Mouse (Mus musculus): ENCODE measurements at regions not wholly inside any gene's neighbourhood (a gene's known extent, or its start where the extent isn't known, plus 50 kb on each side); places are given as distances from the start of the nearest gene placed in this dataset.
"Not testable (repeated sequence)": the region's sequence is repeated elsewhere in the genome, so short reads cannot be mapped to it uniquely, and the experiment has no call there.

DNA sequence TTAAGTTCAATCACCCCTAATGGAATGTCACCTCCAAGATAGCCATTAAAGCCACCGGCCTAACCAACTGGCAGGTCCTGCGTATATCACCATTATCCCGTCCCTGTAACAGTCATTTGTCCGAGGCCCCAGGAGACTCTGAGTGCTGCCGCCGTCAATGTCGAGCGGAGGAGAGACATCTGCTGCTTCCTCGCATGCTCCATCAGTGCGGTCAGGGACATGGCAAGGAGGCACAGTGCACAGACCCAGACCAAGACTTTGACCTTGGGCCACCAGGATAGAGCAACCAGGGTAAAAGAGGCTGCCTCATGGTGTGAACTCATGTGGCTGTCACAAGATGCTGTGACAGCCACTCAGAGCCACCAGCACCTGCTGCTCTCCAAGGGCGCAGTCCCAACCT, 172.9 kb downstream of the Tomm20 start:
- DNase-seq, result no peak

DNA sequence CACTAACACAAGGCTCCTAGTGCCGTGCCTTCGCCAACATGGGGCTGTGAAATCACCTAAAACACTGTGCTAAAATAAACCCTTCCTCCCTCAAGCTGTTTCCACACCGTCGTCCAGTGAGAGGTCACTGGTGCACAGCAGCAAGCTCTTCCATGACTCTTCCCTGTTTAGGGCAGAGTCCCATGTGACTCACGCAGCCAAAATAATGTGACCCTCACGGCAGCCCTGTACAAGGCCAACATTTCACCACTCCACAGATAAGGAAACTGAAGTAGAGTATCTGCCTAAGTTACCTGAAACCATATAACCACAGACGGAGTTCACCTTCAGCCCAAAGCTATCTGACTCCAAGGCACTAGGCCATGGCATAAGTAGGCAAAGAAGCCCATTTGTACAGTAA, 173.4 kb downstream of the Tomm20 start:
- no peak for DNase-seq

DNA sequence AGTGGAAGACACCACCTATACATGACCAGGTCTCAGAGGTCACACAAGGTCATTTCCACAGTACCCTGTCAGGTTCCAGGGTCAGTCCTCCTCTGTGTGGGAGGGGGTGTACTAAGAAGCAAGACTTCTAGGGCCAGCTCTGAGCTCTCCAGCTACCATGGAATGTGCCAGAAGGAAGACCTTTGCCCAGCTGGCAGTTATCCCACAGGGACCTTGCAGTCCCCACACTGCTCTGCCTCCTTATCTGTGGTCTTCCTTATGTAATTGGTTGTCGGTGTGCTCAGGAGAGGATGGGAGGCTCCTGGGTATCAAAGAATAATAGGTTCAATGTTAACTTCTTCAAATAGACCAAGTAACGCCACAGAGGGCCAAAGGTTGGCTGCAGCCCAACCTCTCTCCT, 175.3 kb downstream of the Tomm20 start:
- not testable (repeated sequence) for DNase-seq

DNA sequence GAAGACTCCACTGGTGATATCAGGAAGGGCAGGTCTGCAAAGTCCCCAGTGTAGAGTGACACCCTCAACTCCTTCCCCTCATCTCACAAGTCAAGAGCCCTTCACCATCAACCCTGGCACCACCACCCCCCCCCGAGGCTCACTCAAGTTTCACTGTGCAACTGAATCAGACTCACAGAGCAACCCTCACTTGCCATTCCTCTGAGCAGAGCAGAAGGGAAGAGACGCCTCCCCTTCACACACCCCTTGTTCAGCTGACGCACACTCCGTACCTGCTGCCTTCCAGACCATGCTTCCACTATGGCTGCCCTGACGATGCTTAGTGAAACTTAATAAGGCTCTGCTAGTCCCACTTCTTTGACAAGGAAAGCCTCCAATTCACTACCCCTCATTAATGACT, 174.4 kb upstream of the Irf2bp2 start:
- DNase-seq, result no peak

DNA sequence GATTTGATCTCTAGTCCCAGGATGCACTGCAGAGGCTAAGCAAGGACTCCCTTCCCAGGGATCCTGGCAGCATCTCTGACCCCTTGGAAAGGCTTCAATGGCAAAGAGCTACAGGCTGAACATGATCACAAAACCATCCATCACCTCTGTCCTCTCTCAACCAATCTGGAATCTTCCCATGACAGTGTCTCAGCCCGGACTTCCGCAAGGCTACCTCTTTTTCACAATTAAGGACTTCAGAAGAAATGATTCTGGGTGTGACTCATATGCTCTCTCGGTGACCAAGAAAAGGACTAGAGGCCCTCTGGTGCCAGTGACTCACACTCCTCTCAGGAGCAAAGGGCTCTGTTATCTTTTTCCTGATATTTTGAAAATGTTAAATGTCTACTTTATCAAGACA, 173.6 kb upstream of the Irf2bp2 start:
- DNase-seq, result no peak

DNA sequence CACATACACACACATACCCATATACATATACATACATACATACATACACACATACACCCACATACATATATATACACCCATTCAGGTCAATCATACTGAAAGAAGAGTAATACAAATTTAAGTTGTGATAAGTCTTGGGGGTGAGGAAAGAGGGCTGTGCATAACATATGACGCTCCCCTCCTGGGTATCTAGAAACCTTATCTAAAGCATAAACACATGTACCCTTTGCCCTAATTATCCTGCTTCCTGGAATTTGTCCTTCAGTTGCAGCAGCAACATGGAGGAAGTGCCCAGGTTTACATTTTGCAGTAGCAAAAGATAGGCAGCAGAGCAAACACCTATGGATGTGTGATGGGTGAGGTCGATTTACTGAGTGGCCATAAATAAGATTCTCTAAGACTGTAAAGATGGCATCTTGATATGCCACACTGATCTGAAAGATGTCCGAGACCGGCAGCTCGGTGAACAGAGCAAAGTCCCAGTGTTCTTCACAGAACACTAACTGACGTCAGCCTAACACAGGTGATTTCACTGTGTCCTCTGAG, 172.0 kb upstream of the Irf2bp2 start:
- no peak for DNase-seq

DNA sequence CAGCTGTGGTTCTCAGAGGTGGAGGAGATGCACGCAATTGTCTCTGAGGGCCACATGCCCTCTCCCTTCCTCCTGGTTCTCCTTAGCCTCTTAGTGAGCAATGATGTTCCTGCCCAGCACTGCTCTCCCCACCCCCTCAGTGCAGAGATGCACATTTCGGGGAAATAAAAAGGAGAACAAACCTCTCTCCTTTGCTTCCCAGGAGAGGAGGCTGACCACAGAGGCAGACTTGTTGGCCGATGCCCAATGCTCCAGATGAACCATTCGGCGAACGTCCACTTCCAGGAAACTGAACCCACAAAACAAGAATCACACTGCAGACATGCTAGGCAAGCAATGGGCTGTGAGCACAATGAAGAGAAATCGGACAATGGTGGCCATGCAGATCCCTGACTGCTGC, 169.8 kb upstream of the Irf2bp2 start:
- no peak for DNase-seq

DNA sequence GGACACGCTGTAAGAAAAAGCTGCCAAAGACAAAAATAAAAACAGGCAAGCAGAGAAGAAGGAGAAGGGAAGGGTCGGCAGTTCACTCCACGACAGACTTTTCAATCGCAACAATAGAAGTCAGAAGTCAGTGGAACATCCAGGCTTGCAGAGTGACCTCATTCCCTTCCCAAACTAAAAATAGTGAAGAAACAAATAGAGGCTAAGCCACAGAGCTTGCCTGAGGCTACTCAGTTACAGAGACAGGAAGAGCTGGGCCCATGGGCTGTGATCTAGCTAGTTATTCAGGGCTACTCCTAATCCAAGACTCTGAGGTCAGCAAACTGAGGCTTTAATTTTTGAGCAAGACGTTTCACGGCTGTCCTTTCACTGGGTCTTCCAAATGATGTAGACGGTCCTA, 165.9 kb upstream of the Irf2bp2 start:
- DNase-seq, result no peak

DNA sequence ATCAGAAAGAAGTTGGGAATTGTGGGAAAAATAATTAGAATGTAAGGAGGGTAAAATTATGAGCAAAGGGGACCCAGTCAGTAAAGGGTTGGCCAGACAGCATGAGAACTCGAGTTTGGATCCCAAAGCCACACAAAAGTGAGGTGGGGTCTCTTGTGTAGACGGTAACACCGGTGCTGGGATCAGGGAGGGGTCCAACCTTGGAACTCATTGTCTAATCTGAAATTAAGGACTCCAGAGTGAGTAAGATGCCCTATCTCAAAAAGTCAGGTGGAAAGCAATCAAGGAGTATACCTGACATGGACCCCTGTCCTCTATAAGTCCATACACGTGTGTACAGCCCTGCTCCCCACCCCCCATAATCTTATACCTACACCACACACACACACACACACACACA, 165.2 kb upstream of the Irf2bp2 start:
- DNase-seq, result no peak

DNA sequence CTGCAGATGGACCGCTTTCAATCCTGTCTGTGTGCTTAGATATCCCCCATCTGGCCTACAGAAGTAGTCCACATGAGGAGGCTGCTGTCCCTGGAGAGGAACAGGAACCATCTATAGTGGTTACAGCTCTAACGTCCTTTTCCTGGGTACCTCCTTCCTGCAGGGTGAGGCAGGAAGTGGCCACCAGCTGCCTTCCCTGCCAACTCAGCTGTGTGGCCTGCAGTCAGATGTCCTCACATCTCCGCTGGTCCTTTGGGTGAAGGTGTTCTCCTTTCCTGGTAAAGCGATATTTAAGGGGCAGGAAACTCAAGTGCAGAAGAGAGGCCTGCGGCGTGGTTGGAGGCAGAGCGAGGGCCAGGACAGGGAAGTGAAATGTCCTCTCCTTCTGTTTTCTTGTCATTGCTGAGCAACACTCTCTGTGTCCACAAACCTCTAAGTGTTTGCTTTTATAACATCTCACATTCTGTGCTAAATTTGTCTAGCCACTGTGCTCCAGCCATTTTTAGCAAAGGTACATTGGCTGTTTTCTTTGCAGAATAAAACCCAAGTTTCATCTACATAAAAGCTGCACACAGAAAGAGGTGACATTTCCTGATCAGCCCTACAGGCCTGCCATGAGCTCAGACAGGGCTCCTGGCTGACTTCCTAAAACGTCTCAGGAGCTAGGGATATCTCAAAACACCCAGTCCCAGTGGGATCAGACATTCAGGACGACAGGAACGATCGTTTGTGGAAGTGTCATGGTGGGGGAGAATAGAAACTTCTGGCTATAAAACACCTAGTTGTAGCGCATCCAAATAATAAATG, 164.4 kb upstream of the Irf2bp2 start:
- peak; percentile 68 for DNase-seq

DNA sequence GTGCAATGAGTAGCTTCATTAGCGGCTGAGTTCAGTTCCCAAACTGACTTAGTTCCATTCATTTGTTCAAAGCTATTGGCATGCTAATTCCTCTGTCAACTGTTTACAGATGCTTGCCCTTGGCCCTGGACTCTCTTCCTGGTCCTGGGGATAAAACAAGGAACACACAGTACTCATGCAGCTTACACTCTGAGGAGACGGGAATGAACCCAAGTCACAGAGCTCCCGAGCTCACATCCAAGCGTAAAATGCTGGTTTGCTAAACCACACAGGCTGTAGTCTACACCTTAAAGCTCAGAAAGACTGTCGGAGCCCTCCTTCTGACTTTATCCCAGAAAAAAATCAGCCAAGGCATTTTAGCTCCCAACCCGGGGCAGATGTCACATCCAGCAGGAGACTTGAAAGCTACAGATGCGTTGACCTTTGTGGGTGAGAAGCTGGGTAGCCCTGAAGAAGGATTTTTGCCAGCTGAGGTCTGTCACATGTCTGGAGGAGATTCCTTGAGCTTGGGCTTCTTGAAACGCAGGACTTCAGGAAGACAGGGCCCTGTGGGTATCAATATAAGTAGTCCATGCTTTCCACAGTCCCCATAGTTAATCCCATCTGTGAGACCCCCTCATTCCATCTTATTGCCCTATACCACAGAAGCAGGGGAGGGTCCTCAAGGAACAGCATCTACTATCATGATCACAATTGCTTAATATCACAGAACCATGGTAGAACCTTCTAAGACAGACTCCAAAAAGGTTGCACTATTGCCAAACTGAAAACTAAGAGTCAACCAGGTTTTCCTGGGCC, 162.7 kb upstream of the Irf2bp2 start:
- DNase-seq, result no peak

DNA sequence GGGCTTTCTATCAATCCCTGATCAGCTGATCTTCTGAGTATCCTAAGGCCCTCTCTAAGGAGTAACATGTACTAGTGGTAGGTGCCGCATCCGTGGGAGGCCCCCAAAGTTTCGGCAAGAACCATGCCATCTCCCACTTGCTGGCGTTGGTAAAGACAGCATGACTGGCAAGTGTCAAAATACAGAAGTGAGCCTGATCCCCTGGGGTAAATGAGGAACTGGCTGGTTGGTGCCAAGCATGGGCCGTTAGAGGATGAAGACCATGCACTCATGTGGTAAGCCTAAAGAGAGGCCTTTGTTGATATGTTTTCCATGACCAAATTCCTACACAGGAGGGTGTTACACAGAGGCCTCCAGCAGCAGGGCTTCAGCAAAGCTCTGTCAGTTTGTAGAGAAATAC, 161.9 kb upstream of the Irf2bp2 start:
- DNase-seq, result no peak

DNA sequence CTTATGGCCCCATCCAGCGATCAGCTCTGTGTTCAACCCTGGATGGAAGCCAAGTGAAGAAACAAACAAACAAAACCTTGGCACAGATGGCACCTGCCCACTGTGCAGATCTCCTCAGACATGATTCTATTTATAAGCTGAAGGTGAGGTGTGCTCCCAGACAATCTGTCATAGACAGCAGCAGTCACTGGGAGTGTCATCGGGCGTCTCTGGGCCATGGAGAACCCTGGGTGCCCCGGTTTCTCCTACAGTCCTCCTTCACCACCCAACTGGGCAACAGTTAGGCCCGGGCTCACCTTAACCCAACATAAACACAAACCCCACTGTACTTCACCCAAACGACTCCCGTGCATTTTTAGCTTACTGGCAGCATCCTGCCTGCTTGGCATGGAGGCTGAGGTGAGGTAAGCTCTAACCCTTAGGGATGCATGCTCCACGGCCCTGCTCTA, 160.6 kb upstream of the Irf2bp2 start:
- DNase-seq, result no peak

DNA sequence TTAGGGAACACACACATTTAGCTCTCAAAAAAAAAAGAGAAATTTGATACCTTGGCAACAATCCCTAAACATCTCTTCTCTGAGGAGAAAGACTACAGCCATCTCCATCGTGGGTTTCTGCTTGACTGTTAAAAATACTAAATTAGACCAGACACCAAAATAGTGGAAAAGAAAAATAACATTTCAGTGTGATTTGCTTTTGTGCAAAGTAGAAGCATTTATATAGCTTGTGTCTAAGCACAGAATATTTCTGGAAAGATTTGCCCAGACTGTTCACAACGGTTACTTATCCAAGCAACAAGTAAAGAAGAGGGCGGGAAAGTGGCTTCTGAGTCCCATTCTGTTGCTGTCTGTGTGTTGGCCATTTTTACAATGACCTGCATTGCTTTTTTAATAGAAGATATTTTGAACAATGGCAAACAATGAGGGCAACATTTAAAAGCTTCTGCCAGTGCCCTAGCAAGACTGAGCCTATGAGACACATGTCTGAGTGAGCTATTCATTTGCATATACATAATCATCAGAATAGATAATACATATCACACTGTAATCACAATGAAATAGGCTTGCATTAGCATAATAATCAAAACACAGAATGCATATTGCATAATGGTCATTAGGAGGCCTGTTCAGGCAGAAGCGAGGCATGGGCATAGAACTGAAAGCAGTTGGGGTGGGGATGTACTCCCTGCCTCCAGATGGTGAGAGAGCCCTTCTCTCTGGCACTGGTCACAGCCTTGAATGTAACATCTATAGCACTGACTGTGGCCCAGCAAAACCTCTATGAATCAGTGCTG, 159.5 kb upstream of the Irf2bp2 start:
- DNase-seq, result no peak

DNA sequence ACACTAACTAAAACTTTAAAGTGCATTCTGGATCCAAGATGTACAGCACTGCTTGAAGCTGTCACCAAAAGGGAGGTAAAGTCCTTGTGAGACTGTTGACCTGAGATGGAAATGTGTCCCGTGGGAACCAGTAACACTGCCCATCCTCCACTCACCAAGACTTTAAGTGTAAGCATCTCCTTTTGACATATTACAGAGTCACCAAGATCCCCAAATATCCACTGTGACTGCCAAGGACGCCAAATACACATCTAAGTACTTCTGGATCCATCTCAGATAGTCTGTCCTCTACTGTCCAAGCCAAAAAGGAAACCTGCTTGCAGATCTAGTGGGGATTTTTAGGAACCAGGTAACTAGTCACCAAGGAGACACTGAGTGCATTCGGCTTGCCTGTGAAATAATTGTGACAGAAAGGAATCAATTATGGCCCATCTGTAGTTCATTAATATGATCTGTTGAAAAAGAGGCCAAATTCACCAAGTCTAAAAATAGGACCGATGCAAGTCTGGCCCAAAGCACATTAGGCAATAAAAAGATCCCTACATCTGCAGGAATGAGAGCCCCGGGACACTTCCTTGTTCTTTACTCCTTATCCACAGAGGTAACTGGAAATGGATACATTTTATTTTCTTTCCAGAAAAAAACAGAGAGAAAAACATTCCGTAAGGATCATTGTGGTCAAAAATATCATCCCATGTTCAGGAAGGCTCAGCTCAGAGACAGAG, 157.8 kb upstream of the Irf2bp2 start:
- no peak for DNase-seq

DNA sequence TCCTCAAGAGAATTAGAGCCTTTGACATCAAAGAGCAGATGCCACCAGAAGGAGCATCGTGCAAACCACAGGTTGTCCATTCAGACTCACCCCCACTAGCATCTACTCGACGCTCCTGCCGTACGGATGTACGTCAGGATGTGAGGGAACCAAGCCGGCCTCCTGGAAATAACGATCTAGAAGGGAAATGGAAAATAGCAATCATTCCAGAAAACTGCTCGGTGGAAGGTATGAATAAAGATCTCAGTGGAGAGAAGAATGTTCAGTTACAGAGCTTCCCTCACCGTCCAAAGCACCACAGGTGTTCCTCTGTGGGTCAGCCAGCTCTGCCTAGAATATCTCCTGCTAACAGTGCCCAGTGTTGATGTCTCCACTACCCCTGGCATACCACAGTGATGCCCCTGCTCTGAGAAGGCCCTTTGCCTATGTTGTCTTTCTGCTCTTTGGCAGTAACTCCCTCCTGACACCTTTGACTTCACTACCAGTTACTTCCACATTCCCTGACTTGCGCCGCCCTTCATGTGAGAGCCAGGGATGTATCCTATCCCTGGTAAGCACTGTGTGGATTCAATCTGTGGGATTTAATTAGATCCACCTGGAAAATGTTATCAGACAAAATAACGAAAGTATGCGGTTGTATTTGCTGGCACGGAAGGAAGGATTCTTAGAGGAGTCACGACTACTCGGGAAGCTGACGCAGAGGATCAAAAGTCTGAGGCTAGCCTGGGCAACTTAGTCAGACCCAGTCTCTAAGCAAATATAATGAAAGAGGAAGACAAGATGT, 152.4 kb upstream of the Irf2bp2 start:
- no peak for DNase-seq

DNA sequence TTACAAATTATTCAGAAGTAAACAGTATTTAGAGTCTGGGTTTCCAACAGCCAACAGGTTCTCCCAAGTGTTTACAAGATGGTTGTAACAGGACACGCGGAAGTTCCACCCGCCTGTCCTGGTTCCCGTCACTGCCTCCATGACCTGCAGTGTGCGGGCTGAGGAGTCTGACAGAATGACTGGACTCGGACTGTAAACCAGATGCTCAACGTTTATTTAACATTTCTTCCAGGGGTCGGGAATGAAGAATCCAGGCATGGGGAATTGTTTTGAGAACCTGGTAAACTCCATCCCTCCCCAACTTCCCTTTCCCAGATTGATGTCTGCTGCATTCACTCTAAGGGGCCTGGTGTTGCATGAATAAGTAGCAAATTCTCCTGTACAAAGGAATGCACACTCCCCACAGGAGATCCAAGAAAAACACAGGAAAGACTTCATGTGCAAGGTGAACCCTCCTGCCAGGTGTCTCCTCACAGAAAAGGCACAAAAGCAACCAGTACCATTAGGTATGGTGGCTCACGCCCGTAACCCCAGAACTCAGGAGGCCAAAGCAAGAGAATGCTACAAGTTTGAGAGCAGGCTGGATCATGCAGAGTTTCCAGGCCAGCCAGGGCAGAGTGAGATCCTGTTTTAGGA, 151.1 kb upstream of the Irf2bp2 start:
- DNase-seq, result no peak

DNA sequence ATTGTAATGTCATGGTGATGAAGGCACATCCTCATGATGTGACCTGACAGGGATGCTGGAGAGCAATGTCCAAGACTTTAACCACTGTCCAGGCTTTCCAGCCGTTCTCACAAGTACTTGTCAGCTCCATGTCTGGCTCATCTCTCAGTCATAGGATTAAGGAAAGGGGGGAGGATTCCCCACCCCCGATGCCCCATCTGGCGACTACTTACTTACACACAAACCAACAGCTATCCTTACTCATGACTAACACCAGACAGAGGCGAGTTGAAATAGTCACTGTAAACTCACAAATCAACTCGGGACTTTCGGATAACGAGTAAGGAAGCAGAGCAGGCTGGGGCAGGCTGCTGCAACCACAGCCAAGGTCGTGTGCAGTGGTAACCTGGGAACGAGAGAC, 149.5 kb upstream of the Irf2bp2 start:
- no peak for DNase-seq

DNA sequence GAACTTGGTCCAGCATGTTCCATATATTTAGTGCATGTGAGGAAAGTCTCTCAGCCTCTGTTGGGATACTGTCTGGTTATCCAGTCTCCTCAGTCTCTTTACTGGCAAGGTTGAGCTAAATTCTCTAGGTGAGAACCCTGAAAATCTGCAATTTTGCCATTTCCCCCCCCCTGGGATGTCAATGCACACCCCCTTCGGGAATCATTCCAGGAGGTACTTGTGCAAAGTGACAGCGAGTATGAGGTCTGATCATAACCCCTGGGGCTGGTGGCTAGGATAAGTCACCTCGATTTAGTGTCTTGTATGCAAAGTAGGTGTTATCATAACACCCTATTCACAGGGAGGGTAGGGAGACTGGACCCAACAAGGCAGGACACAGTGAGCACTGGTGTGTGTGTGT, 148.3 kb upstream of the Irf2bp2 start:
- no peak for DNase-seq

DNA sequence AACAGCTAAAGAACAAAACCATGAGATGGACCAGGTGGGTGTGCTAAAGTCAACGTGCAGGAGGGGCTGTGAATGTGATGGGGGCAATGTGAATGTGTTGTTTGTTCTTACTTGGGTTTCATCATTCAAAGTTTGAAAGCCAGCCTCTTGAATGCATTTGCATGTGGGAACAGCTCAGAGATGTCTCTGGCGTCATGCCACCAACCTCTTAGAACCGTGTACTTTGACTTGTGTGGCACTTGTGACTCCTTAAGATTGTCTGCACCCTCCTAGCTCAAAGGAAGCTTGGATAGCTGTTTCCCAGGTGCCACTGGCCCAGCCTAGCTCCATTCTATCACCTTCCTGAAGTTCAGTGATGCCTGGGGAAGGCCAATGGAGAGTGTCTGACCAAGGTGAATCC, 147.2 kb upstream of the Irf2bp2 start:
- no peak for DNase-seq

DNA sequence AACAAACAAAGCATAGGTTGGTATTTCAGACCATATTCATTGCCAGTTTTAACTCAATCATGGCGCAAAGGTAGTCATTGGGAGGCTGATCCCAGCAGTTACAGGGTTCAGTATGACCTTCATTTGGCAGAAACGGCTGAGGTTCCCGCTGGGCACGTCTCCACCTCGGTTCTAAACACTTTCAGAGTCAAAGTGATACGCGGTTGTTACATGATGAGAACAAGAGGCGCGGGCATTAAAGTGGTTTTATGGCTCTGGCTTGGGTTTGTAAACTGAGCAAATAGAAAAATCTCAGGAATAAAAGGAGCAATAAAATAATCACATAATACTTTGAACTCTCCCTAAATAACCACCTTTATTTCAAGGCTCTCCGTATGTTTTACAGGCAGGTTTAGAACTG, 146.0 kb upstream of the Irf2bp2 start:
- no peak for DNase-seq

Measured in thymus, postnatal 25 days (tissue).